Mouse (Mus musculus) skeletal muscle tissue, adult 2 months (tissue): ENCODE data around the gene Smco2.
"Not testable (repeated sequence)": the region's sequence is repeated elsewhere in the genome, so short reads cannot be mapped to it uniquely, and the experiment has no call there.

Experiments used
- DNase-seq: peaks from one replicate; pipeline ENCODE4 v3.0.0-alpha.2; 2012; ENCODE audit warnings: low read depth, low spot score

Gene Smco2

GRCm38 (mm10) chr6:146857386-146857785, 7.5 kb downstream of the Smco2 start:
- no peak for DNase-seq

GRCm38 (mm10) chr6:146863154-146863553, 13.2 kb downstream of the Smco2 start:
- no peak for DNase-seq

- DNase-seq = not testable (repeated sequence)
These were observed 14.5 kb downstream of the Smco2 start for GRCm38 (mm10) chr6:146864370-146864769.

GRCm38 (mm10) chr6:146865701-146866100, 15.8 kb downstream of the Smco2 start:
- no peak for DNase-seq

GRCm38 (mm10) chr6:146871975-146872374, 22.1 kb downstream of the Smco2 start:
- DNase-seq = no peak

- DNase-seq = no peak
These were observed 24.5 kb downstream of the Smco2 start for GRCm38 (mm10) chr6:146874415-146874814.

- no peak for DNase-seq
These were observed 26.9 kb downstream of the Smco2 start for GRCm38 (mm10) chr6:146876820-146877219.

- no peak for DNase-seq
These were observed 27.6 kb downstream of the Smco2 start for GRCm38 (mm10) chr6:146877425-146878045.

GRCm38 (mm10) chr6:146878926-146879325, 29.0 kb downstream of the Smco2 start:
- no peak for DNase-seq

GRCm38 (mm10) chr6:146879856-146880255, 30.0 kb downstream of the Smco2 start:
- DNase-seq = no peak

GRCm38 (mm10) chr6:146880296-146880695, 30.4 kb downstream of the Smco2 start:
- no peak for DNase-seq

GRCm38 (mm10) chr6:146881896-146882770, 32.2 kb downstream of the Smco2 start:
- no peak for DNase-seq

- no peak for DNase-seq
These were observed 33.5 kb downstream of the Smco2 start for GRCm38 (mm10) chr6:146883426-146883825.

- no peak for DNase-seq
These were observed 34.3 kb downstream of the Smco2 start for GRCm38 (mm10) chr6:146884171-146884570.

- no peak for DNase-seq
These were observed 34.9 kb downstream of the Smco2 start for GRCm38 (mm10) chr6:146884851-146885250.

GRCm38 (mm10) chr6:146887958-146888659, 38.2 kb downstream of the Smco2 start, which contains the start of gene Ppfibp1:
Ppfibp1 (plus strand) TSS chr6:146888487.
- DNase-seq = peak; percentile 89

- DNase-seq = no peak
These were observed 39.0 kb downstream of the Smco2 start for GRCm38 (mm10) chr6:146888660-146889490.

GRCm38 (mm10) chr6:146890215-146890614, 40.3 kb downstream of the Smco2 start:
- DNase-seq = no peak

GRCm38 (mm10) chr6:146890633-146891032, 40.7 kb downstream of the Smco2 start:
- no peak for DNase-seq

- no peak for DNase-seq
These were observed 44.0 kb downstream of the Smco2 start for GRCm38 (mm10) chr6:146893890-146894289.

GRCm38 (mm10) chr6:146898709-146899108, 48.8 kb downstream of the Smco2 start:
- no peak for DNase-seq
